Mouse (Mus musculus) c-Kit-positive CD71-positive TER-119-positive erythroid progenitor cells, embryonic 14.5 days (primary cell): ENCODE measurements around the gene Igfbp6.
A peak's percentile ranks its signal among the peaks of the same experiment; 100 is the strongest.

ENCODE experiments used
- DNase-seq: peaks from one replicate; pipeline ENCODE4 v3.0.0-alpha.2; 2013; ENCODE audit warnings: low spot score

Gene Igfbp6

GRCm38 (mm10) chr15:102175736-102176319 is 31.7 kb downstream of the Igfbp6 start:
- no peak for DNase-seq

- peak; percentile 29 for DNase-seq
These were observed 32.6 kb downstream of the Igfbp6 start for GRCm38 (mm10) chr15:102176571-102177316.

GRCm38 (mm10) chr15:102177417-102177816 is 33.3 kb downstream of the Igfbp6 start:
- no peak for DNase-seq

- peak; percentile 75 for DNase-seq
These were observed 34.1 kb downstream of the Igfbp6 start for GRCm38 (mm10) chr15:102178279-102178678.

GRCm38 (mm10) chr15:102179106-102179505 is 34.9 kb downstream of the Igfbp6 start:
- no peak for DNase-seq

- DNase-seq, result no peak
These were observed 35.8 kb downstream of the Igfbp6 start for GRCm38 (mm10) chr15:102179924-102180323.

- no peak for DNase-seq
These were observed 38.9 kb downstream of the Igfbp6 start for GRCm38 (mm10) chr15:102183076-102183475.

- DNase-seq, result no peak
These were observed 42.1 kb downstream of the Igfbp6 start for GRCm38 (mm10) chr15:102186239-102186638.

GRCm38 (mm10) chr15:102188096-102188495 is 43.9 kb downstream of the Igfbp6 start:
- DNase-seq, result no peak

- no peak for DNase-seq
These were observed 44.7 kb downstream of the Igfbp6 start for GRCm38 (mm10) chr15:102188883-102189282.

GRCm38 (mm10) chr15:102191699-102192098 is 47.5 kb downstream of the Igfbp6 start:
- DNase-seq, result no peak

GRCm38 (mm10) chr15:102192271-102192812 is 48.2 kb downstream of the Igfbp6 start:
- DNase-seq, result no peak

- no peak for DNase-seq
These were observed 48.7 kb downstream of the Igfbp6 start for GRCm38 (mm10) chr15:102192820-102193386.

- DNase-seq, result no peak
These were observed 49.5 kb downstream of the Igfbp6 start for GRCm38 (mm10) chr15:102193652-102194051.

- peak; percentile 24 for DNase-seq
These were observed 50.3 kb downstream of the Igfbp6 start for GRCm38 (mm10) chr15:102194439-102194838.

GRCm38 (mm10) chr15:102195373-102195772 is 51.2 kb downstream of the Igfbp6 start:
- no peak for DNase-seq

- no peak for DNase-seq
These were observed 54.7 kb downstream of the Igfbp6 start for GRCm38 (mm10) chr15:102198841-102199240.
